Mouse (Mus musculus) layer of hippocampus, adult 11-12 months (tissue): Measurements from ENCODE around the gene Dgkk.
"Not testable (repeated sequence)": the region's sequence is repeated elsewhere in the genome, so short reads cannot be mapped to it uniquely, and the experiment has no call there.

Experiments
- DNase-seq: peaks from one replicate; pipeline ENCODE4 v3.0.0; 2022; ENCODE audit warnings: low spot score

The Dgkk gene

GRCm38 (mm10) chrX:6779006-6779405 lies at the start of gene Dgkk:
Dgkk (plus strand) TSS chrX:6779306.
- not testable (repeated sequence) for DNase-seq

GRCm38 (mm10) chrX:6733998-6734397 lies 45.1 kb upstream of the Dgkk start:
- DNase-seq: no peak

- DNase-seq: no peak
Measured at GRCm38 (mm10) chrX:6750714-6751113, 28.4 kb upstream of the Dgkk start.

GRCm38 (mm10) chrX:6751549-6752047 lies 27.5 kb upstream of the Dgkk start:
- DNase-seq: no peak

GRCm38 (mm10) chrX:6777489-6778249 lies 1.4 kb upstream of the Dgkk start:
- DNase-seq: no peak

- no peak for DNase-seq
Measured at GRCm38 (mm10) chrX:6778250-6778637, 862 bp upstream of the Dgkk start.

- no peak for DNase-seq
Measured at GRCm38 (mm10) chrX:6779969-6780539, 948 bp downstream of the Dgkk start.

- DNase-seq: no peak
Measured at GRCm38 (mm10) chrX:6832553-6832952, 53.4 kb downstream of the Dgkk start.

GRCm38 (mm10) chrX:6853466-6853865 lies 74.4 kb downstream of the Dgkk start:
- DNase-seq: no peak

- no peak for DNase-seq
Measured at GRCm38 (mm10) chrX:6854136-6854535, 75.0 kb downstream of the Dgkk start.

GRCm38 (mm10) chrX:6893933-6894332 lies 114.8 kb downstream of the Dgkk start:
- no peak for DNase-seq

- no peak for DNase-seq
Measured at GRCm38 (mm10) chrX:6911047-6911446, 131.9 kb downstream of the Dgkk start.

GRCm38 (mm10) chrX:6922165-6922564 lies 143.1 kb downstream of the Dgkk start:
- DNase-seq: no peak

GRCm38 (mm10) chrX:6926224-6926623 lies 147.1 kb downstream of the Dgkk start:
- no peak for DNase-seq

GRCm38 (mm10) chrX:6968598-6968997 lies 189.5 kb downstream of the Dgkk start:
- no peak for DNase-seq

GRCm38 (mm10) chrX:6971956-6972355 lies 192.8 kb downstream of the Dgkk start:
- DNase-seq: no peak

- DNase-seq: not testable (repeated sequence)
Measured at GRCm38 (mm10) chrX:6983916-6984315, 204.8 kb downstream of the Dgkk start.
